Mouse (Mus musculus): ENCODE results near the gene Dlx3.

Gene Dlx3

GRCm38 (mm10) chr11:95119990-95120632, at the start of gene Dlx3:
Gene Dlx3, plus strand, starts transcription at chr11:95120119.
- DNase-seq (ENCODE audit: low read depth, low spot score) = no peak

GRCm38 (mm10) chr11:95070140-95071107, 49.5 kb upstream of the Dlx3 start:
- no peak for DNase-seq (ENCODE audit: low read depth, low spot score)

GRCm38 (mm10) chr11:95071266-95071665, 48.7 kb upstream of the Dlx3 start:
- DNase-seq (ENCODE audit: low read depth, low spot score) = no peak

- DNase-seq (ENCODE audit: low read depth, low spot score) = no peak
Measured at GRCm38 (mm10) chr11:95072136-95072535, 47.8 kb upstream of the Dlx3 start.

DNA sequence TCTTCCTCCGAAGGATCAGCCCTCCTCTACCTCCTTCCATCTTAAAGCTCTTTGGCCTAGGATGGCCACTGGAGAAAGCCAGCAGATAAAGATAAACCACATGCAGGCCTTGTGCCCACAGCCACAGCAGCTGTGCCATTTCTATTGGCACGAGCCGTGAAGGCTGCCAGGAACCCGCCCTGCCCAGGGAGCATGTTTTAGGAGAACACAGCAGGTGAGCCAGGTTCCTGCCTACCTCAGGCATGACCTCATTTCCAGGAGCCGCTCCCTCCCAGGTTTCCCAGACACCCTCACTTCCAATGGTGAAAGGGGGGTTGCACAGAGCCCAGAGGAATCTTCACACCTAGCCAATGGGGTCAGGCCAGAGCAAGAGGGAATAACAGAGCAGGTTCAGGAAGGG, 47.1 kb upstream of the Dlx3 start:
- DNase-seq (ENCODE audit: low read depth, low spot score) = no peak

DNA sequence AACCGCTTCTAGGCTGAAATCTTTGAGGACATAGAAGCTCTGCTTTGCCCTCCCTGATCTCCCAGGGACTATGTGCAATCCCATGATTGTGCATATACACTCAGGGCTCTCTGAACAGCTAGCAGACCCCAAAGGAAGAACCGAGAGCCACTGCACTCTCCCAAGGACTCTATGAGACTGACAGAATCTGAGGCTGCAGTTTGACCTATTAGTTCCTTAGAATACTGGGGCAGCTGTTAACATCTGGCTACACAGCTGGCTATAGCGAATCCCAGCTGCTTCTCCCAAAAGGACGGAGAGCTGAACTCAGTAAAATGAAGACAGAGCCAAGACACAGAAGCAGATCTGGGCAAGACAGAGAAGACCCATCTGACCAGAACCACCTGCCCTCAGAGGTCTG, 46.1 kb upstream of the Dlx3 start:
- no peak for DNase-seq (ENCODE audit: low read depth, low spot score)

DNA sequence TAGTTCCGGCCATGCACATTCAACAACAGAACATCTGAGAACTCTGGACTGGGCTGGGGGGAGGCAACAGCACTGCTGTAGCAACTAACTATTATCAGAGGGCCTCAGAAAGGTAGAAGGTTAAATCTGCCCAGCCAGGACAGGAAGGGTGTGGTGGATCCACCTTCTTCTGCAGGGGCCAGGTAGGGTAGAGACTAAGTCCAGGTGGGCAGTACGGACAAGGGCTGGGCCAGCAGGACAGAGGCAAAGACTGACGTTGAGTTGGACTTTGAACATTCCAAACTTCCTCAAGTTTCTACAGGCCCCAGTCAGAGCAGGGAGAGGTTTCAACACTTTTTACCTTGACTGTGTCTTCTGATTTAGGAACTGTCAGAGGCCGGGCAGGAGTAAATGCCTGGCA, 45.2 kb upstream of the Dlx3 start:
- no peak for DNase-seq (ENCODE audit: low read depth, low spot score)

- no peak for DNase-seq (ENCODE audit: low read depth, low spot score)
Measured at GRCm38 (mm10) chr11:95075197-95076040, 44.5 kb upstream of the Dlx3 start.

DNA sequence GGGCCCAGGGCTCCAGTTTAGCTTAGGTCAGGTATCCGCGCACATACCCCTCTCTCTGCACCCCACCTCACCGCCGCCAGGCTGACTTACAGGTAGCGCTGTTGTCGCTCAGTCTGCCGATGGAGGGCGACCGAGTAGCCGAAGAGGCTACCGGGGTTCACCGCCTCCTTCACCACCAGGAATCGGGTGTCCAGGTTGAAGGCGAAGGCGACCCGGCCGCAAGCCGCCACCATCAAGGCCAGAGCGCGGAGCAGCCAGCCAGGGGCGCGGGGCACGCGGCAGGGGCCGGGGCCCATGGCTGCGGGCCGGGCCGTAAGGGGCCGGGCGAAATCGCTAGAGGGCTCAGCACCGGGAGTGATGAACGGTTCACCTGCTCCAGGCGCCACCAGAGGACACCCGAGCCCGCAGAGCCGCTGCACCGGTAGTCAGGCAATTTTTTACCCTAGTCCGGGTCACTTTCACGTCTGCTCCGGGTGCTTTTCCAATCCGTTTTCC, 43.8 kb upstream of the Dlx3 start:
- DNase-seq (ENCODE audit: low read depth, low spot score) = no peak

- no peak for DNase-seq (ENCODE audit: low read depth, low spot score)
Measured at GRCm38 (mm10) chr11:95076536-95077111, 43.3 kb upstream of the Dlx3 start, which contains the start of gene Itga3. Gene Itga3, minus strand, starts transcription at chr11:95076801.

GRCm38 (mm10) chr11:95077956-95078355, 42.0 kb upstream of the Dlx3 start:
- DNase-seq (ENCODE audit: low read depth, low spot score) = no peak

DNA sequence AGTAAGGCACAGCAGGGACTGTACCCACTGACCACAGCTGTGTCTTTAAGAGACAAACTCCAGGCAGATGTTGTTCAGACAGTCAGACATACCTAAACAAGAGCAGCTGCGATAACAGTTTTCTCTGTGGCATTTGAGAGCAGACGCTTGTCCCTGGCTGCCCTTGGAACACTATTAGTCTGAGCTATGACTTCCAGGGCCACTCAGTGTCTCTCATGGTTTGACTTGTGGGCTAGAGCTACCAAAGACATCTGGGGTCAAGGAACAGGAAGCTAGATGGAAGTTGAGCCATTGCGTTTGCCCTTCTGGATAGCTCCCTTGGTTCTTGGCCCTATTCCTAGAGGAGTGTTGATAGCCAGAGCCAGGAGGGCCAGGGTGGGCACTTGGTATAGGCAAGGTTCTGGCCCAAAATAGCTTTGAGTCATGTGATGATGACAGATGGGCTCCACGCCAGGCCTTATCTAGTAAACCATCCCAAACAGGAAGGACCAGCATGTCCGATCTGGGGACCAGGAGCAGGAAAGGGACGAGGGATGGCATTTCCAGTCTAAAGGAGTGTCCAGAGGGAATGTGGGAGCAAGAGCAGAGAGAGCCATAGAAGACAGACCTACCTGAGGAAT, 40.6 kb upstream of the Dlx3 start:
- DNase-seq (ENCODE audit: low read depth, low spot score) = no peak

- DNase-seq (ENCODE audit: low read depth, low spot score) = no peak
Measured at GRCm38 (mm10) chr11:95080783-95081182, 39.1 kb upstream of the Dlx3 start.

DNA sequence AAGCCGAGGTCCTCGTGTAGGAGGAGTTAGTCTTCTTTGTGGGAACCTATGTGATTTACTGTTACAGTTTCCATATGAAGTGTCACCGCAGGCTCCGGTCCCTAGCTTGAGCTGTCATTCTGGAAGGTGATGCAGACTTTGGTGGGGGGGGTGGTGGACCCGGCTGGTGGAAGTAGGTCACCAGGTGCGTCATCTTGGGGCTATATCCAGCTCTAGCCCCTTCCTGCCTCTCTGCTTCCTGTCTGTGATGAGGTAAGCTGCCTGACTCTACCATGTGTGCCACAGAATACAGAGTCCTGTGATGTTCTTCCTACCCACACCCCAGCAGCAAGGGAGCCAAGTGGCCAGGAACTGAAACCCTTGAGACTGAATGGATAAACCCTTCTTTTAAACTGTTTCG, 37.0 kb upstream of the Dlx3 start:
- no peak for DNase-seq (ENCODE audit: low read depth, low spot score)

DNA sequence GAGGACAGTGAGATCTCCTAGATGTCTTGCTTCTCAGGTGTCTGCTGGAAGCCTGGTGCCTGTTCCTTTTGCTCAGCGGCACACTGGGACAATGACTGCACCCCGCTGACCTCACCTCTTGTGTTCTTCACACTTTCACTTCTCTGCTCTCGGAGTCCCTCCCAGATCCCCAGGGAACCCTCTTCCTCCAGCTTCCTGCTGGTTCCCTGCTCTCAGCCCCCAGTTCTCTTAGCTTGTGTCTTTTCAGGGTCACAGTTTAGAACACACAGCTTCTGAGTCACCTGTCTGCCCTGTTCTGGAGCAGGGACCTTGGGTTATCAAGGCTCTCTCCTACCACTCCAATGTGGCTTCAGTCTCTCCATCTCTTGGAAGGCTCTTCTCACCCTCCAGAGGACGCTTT, 35.7 kb upstream of the Dlx3 start:
- DNase-seq (ENCODE audit: low read depth, low spot score) = no peak

DNA sequence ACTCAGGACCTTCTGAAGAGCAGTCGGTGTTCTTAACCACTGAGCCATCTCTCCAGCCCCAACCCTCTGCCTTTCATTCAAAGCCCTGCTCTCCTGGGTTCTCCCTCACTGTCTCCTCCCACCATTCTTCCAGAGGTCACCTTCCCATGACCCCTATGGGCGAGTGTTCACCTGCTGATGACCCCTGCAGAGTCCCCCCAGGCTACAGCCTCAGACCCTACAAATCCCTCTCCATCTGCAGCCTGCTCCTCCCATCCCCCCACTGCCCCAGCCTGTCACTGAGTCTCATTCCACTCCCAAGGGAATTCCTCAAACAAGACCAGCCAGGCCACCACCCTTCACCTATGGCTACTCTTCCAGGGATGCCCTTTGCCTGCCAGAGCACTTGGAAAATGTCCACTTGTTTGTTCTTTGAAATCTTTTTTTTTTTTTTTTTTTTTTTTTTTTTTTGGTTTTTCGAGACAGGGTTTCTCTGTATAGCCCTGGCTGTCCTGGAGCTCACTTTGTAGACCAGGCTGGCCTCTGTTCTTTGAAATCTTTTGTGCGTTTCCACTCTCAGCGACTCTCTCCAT, 35.0 kb upstream of the Dlx3 start:
- no peak for DNase-seq (ENCODE audit: low read depth, low spot score)

DNA sequence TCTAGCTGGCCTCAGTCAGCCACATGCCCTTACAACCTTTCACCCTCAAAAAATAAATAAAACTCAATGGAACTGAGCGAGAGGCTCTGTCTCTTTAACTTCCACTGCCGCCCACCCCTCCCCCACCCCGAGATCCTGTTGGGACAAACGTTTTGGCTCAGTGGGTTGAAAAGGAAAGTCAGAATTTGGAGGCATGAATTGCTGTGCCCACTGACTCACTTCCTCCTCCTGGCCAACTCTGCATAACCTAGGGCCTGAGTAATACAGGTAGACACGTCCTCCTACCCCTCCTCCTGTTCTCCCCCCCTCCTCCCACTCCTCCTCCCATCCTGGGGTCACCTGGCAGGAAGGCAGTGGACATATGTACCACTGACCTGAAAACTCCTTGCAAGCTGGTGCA, 34.2 kb upstream of the Dlx3 start:
- DNase-seq (ENCODE audit: low read depth, low spot score) = no peak

DNA sequence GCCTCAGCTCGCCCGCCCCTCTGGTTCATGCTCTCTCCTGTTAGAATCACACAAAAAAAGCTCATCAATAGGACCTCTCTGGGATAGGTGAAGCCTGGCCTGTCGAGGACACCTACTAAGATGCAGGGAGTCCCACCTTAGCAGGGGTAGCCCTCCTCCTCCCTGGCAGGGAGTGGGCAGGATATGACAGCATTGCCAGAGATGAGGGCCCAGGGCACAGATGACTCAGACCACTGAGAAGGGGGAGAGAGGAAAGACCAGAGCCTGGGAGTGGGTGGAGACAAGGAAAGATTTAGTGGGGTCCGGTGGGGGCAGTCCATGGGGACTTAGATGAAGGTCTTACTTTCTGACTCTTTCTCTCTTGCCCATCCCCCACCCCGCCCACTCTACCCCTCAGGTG, 33.7 kb upstream of the Dlx3 start:
- DNase-seq (ENCODE audit: low read depth, low spot score) = no peak

DNA sequence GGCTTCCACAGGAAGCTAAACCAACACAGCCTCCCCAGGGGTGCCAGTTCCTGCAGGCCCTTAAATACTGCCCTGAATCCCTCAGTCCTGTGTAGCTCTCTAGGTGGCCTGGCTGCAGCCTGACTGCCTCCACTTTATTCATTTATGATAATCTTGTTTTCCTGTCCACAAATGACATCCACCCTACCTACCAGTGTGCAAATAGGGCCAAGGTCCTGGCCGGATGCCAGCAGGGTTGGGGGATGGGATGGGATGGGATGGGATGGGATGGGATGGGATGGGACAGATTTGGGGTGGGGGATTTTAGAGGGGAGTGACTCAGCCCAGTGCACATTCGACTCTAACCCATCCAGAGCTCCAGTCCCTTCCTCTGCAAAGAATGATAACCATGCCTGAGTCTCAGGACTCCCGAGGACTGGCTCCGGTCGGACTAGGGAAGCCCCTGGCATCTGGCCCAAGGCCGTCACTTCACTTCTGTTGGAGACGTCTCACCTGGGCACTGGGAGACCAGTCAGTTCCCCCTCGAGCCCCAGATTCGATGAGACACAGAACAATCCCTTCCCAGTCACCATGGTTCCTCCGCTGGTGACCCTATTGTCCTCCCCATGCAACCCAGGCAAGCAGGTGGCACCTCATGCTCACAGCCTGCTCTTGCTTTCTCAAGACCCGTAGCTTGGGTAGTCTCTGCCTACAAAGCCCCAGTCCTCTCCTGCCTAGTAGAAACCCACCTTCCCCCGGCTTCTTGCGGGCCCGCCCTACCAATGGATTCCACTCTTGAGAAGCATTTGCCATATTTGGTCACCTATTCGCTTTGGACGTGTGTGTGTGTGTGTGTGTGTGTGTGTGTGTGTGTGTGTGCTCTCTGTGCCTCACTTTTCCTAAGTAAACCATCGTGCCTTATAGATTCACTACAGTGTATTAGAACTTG, 32.4 kb upstream of the Dlx3 start:
- no peak for DNase-seq (ENCODE audit: low read depth, low spot score)

DNA sequence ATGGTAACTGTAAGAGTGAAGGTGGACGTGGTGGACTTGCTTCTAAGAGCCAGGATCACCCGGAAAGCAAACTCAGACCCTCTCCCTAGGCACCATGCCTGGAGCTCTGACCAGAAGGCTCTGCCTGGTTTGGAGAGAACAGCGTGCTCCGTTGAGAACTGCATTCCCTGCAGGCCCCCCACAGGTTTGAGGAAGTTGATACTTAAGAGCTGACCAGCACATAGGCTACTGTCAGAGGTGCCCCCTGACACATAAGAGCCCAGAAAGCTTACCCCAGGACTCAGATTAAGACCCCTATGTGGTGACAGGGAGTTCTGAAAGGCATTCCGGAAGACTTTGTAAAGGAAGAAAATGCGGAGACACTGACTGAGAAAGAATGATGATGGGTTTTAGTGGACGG, 31.6 kb upstream of the Dlx3 start:
- no peak for DNase-seq (ENCODE audit: low read depth, low spot score)
